Mouse (Mus musculus) lung, embryonic 16.5 days (tissue): ENCODE data around the gene Nfil3. TPM values are rescaled to one million over a fixed set of nuclear protein-coding genes. Genes with fewer than 3 reads are reported as not detected.

Source experiments
- polyA plus RNA-seq: library from polyadenylated mRNA; unstranded; fragments of >200 nt; fragmentation: Nextera tagmentation; extraction: Ambion mirVana; gene quantifications from 2 replicates; pipeline ENCODE4 v1.2.1, GENCODE M21; 2015

Gene Nfil3
- polyA plus RNA-seq, 1 experiment from 2014 or later: 20.8 TPM

Other genes with a start within 250 kb of the Nfil3 start
- gene Auh, start 51.4 kb downstream of the Nfil3 start, polyA plus RNA-seq: 44.6 TPM in 2 replicates